Mouse (Mus musculus): ENCODE measurements around the gene Plin5. TPM values are rescaled to one million over a fixed set of nuclear protein-coding genes. Genes with fewer than 3 reads are reported as not detected.

Gene Plin5
- total RNA-seq (2023): not detected

DNA sequence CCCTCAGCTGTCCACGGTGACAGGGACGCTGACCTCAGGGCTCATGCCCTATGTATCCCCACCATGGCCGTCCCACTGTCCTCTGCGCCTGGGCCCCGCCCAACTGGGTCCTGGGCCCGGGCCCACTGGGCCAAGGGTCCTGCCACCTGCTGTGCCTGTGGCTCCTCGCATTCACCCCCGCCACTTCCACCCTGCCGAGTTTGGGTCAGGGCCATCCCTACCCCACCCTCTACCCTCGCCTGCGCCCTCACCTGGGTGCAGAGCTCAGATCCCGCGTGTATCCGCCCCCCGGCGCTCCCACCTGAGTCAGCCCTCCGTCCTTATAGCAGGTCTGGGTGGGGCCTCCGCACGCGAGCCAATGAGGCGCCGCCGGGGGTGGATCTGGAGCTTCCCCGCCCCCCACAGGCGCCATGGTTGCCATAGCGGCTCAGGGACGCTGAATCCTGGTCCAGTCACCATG lies at the start of gene Plin5:
TSS of gene Plin5 (minus strand) at position 346 of the 460 bp plus-strand sequence.

DNA sequence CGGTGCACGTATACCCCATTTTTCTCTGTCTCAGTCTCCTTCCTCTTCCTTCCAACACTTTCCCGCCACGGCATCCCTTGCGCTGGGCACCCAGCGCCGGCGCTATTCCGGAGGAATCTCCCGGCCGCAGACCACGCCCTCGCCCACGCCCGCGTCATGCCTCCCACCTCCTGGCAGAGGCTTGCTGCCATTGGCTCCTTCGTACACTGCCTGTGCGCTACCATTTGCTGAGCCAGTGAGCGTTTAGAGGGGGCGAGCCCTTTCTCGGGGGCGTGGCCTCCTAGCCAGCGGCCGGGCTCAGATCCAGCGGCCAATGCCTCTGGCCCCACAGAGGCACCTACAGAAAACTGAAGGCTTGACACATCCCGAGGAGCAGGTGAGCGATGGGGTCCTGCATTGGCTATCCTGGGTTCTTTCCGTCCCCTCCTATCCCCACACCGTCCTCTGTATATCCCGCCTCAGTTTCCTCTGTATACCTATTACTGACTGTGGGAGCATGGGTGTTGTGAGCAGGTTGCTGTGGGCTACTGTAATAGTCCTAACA lies 44.9 kb upstream of the Plin5 start, which contains the start of gene Tnfaip8l1:
TSS of gene Tnfaip8l1 (plus strand) at position 247 of the 544 bp plus-strand sequence.

DNA sequence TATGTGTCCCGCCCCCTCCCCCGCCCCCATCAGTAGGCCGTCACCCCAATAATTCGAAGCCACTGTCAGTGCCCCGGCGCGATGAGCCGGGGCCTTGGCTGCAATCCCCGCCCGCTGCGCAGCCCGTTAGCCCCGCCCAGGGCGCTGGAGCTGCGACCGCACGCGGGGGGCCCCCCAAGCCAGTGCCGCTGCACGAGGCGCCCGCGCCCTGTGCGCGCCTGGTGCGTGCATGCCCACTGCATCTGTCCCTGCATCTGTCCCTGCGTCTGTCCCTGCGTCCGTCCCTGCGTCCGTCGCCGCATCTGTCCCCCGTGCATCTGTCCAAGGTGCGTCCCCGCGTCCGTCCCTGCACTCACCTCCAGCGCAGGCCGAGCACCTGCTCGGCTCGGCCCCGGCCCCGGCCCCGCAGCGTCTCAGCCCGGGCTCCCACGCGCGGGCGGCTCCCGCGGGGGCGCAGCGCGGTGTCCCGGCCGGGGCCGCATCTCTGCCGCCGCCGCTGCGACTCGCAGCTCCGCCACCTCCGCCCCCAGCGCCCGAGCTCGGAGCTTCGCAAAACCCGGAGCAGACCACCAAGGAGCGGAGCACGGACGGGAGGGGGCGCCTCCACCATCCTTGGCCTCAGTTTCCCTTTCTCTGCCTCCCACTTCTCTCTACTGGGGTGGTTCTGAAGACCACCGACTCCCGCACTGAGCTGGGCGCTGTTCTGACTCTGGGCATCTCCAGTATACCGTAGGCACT lies 22.6 kb upstream of the Plin5 start, which contains the start of gene Sema6b:
TSS of gene Sema6b (minus strand) at position 486 of the 738 bp plus-strand sequence.

DNA sequence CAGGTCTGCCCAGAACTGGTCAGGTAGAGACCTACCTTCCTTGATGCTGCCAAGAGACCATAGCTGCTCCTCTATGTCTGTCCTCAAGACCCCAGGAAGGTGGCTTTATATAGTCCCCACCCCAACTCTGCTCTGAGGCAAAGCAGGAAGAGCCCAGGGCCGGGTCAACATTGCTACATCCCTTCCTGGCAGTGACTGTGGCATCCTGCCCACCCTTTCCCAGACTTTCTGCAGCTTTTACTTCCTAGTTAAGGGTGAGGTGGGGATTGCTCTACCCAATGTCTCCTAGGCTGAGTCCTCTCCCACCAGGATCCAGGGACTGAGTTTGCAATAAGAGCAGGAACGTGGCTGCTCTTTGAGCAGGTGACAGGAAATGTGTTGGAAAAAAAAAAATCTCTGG lies 4.4 kb upstream of the Plin5 start, which contains the start of gene Lrg1:
TSS of gene Lrg1 (minus strand) at position 176 of the 400 bp plus-strand sequence.

DNA sequence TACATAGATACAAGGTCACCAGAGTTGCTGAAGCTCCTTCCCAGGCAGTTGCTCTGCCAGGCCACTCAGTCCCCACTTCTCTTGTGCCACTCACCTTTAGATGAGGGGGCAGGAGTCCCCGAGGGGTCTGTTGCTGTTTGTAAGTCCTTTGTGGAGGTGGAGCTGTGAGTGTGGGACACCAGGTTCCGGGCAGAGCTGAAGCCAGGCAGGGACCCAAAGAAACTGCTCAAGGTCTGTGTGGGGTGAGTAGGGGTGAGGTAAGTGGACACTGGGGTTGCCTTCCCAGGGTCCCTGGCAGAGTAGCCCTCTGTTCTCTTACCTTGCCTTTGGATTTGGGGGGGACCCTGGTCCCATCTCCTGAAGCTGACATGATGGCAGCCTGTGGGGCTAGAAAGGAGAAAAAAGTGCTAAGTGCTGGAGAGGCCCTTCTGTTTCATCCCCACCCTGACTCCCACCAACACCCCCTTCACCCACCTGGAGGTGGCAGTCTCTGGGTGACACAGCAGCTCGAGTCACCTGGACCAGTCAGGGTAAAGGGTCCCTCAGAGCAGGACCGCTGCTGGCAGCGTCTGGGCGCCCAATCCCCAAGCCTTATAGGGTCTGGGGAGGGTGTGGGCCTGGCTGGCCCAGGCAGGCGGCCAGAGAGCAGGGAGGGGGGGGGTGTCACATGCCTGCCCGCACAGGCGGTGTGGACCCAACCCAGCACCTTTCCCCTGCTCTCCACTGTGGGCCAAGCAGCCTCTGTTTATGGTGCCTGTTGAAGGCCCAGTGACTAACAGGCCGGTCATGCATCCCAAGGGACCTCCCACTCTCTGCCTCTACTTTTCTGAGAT lies 8.0 kb downstream of the Plin5 start, which contains the start of gene Plin4:
TSS of gene Plin4 (minus strand) at position 585 of the 833 bp plus-strand sequence.

DNA sequence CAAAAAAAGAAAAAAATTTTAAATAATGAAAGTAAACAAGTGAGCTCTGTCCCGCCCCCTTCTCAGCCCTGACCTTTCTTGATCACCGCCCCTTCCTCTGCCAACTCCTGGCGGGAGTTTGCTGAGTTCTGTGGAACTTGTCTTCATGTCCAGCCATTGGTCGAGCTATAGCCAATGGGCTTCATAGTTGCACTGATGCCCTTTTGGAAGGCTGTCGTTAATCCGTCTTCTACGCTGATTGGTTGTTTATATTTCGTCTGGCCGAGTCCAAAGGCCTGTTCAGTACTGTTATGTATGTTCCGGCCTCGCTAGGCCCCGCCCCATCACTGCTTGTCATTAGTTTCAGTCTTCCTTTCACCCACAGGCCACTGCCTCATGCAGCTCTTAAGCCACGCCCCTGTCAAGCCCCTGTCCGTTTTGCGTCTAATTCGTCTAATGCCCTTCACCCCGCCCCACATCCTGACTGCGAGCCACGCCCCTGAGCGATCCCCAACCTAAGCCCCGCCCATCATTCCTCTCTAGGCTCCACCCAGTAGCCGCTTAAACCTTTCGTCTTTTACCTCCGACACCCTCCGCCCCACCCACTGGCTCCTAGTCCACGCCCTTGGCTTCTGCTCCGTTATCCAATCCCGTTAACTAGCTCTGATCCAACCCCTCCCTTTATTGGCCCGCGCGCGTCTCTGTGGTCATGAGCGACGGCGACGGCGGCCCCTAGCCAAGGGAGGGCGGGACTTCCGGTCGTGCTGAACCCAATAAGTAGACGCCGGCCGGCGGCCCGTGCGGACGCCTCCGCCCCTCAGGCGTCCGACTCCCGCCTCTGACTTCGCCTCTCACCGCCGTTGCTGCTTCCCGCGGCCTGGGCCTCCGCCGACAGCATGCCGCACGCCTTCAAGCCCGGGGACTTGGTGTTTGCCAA lies 38.3 kb downstream of the Plin5 start, which contains the start of gene Hdgfl2:
TSS of gene Hdgfl2 (plus strand) at position 755 of the 916 bp plus-strand sequence.

DNA sequence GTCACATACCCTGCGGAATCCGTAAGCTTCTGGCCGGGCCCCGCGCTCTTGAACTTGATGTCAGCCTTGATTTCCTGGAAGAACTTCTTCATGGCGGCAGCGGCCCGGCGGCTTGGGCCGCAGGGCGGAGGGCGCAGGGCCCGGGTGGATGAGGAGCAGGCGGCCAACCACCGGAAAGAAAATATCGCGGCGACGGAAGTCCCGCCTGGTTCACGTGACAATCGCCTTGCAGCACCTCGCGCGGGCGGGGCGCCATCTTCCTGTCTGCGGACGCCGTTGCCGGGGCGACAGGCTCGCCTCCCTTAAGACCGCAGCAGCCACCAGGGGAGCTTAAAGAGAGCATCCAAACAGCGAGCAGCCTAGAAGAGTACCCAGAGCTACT lies 42.6 kb downstream of the Plin5 start, which contains the start of gene Ubxn6:
TSS of gene Ubxn6 (minus strand) at position 202 of the 382 bp plus-strand sequence.

Other genes starting within 250 kb of the Plin5 start
- gene Zfp119a, start 238.7 kb downstream of the Plin5 start, total RNA-seq (2023): 16.2 TPM
- 23.3 TPM for gene Zfp959, start 225.5 kb downstream of the Plin5 start, total RNA-seq (2023)
- gene Zfp119b, start 168.1 kb downstream of the Plin5 start, total RNA-seq (2023): 5.2 TPM
- gene Ebi3, start 165.0 kb downstream of the Plin5 start, total RNA-seq (2023): 0.50 TPM
- 46.4 TPM for gene Yju2, start 158.5 kb downstream of the Plin5 start, total RNA-seq (2023)
- 2.5 TPM for gene Shd, start 147.1 kb downstream of the Plin5 start, total RNA-seq (2023)
- gene Fsd1, start 131.1 kb downstream of the Plin5 start, total RNA-seq (2023): not detected
- 0.53 TPM for gene Stap2, start 112.0 kb downstream of the Plin5 start, total RNA-seq (2023)
- 58.2 TPM for gene Mpnd, start 111.9 kb downstream of the Plin5 start, total RNA-seq (2023)
- gene Sh3gl1, start 81.0 kb downstream of the Plin5 start, total RNA-seq (2023): 129 TPM
- gene Chaf1a, start 77.2 kb downstream of the Plin5 start, total RNA-seq (2023): 1.4 TPM
- gene Ubxn6, start 42.6 kb downstream of the Plin5 start, total RNA-seq (2023): 74.7 TPM
- gene Hdgfl2, start 38.0 kb downstream of the Plin5 start, total RNA-seq (2023): 124 TPM
- not detected for gene Plin4, start 7.8 kb downstream of the Plin5 start, total RNA-seq (2023)
- gene Lrg1, start 4.4 kb upstream of the Plin5 start, total RNA-seq (2023): not detected
- gene Sema6b, start 22.7 kb upstream of the Plin5 start, total RNA-seq (2023): 0.24 TPM
- gene Tnfaip8l1, start 44.9 kb upstream of the Plin5 start, total RNA-seq (2023): 17.3 TPM
- 50.6 TPM for gene Mydgf, start 66.3 kb upstream of the Plin5 start, total RNA-seq (2023)
- 48.0 TPM for gene Dpp9, start 101.3 kb upstream of the Plin5 start, total RNA-seq (2023)
- 22.6 TPM for gene Fem1a, start 139.2 kb upstream of the Plin5 start, total RNA-seq (2023)
- 10.6 TPM for gene Ticam1, start 159.2 kb upstream of the Plin5 start, total RNA-seq (2023)
- gene Plin3, start 175.3 kb upstream of the Plin5 start, total RNA-seq (2023): 10.9 TPM
- gene Arrdc5, start 182.7 kb upstream of the Plin5 start, total RNA-seq (2023): not detected
- gene Uhrf1, start 185.7 kb upstream of the Plin5 start, total RNA-seq (2023): 3.9 TPM
- 77.4 TPM for gene Kdm4b, start 208.5 kb upstream of the Plin5 start, total RNA-seq (2023)